ENCODE assay signal across 25 mouse cellular contexts in genomic region chr12:116661018-116661417, GRCm38 (mm10).
DNase-seq lines count a peak whose midpoint lies in the region; ATAC-seq lines count a peak whose summit lies in the region.
"Had no signal": no experiment of that assay in that cellular context is flagged by ENCODE, and none has a peak within 500 bp of the region (broad histone marks: within the 10 kb centered on the region; RNA-seq: fewer than 3 reads in every experiment).

No protein-coding gene starts in this region.

- H3K9ac ChIP-seq in hindbrain, embryonic 13.5 days, result no peak overlapping the region
- H3K9ac ChIP-seq in hindbrain, embryonic 12.5 days, result no peak overlapping the region
- no peak overlapping the region for H3K9ac ChIP-seq in midbrain, embryonic 13.5 days (replicated peaks)
- no peak overlapping the region for H3K9ac ChIP-seq in midbrain, embryonic 11.5 days (ENCODE audit: low read length)
- H3K9ac ChIP-seq: embryonic facial prominence, embryonic 12.5 days; embryonic facial prominence, embryonic 15.5 days; forebrain, postnatal 0 days; heart, embryonic 15.5 days; hindbrain, embryonic 15.5 days had no signal

- 81% methylated on average over 4 of the region's 4 CpGs for WGBS in hindbrain, embryonic 13.5 days
- 81% methylated on average over 4 of the region's 4 CpGs for WGBS in hindbrain, embryonic 12.5 days
- WGBS in midbrain, embryonic 13.5 days, result 89% methylated on average over 4 of the region's 4 CpGs
- 74% methylated on average over 4 of the region's 4 CpGs for WGBS in midbrain, embryonic 11.5 days

- H3K36me3 ChIP-seq in hindbrain, embryonic 13.5 days, result no peaks in the 10 kb centered on the region
- H3K36me3 ChIP-seq in hindbrain, embryonic 12.5 days, result no peaks in the 10 kb centered on the region
- no peaks in the 10 kb centered on the region for H3K36me3 ChIP-seq in midbrain, embryonic 13.5 days
- no peaks in the 10 kb centered on the region for H3K36me3 ChIP-seq in midbrain, embryonic 11.5 days (ENCODE audit: control insufficient read depth, insufficient read depth, low read length)
- H3K36me3 ChIP-seq: embryonic facial prominence, embryonic 12.5 days; embryonic facial prominence, embryonic 15.5 days; heart, embryonic 15.5 days; hindbrain, embryonic 10.5 days; hindbrain, embryonic 15.5 days had no signal

- H3K9me3 ChIP-seq in hindbrain, embryonic 13.5 days, result no peaks in the 10 kb centered on the region
- H3K9me3 ChIP-seq in hindbrain, embryonic 12.5 days (replicated peaks), result no peaks in the 10 kb centered on the region
- no peaks in the 10 kb centered on the region for H3K9me3 ChIP-seq in midbrain, embryonic 13.5 days
- H3K9me3 ChIP-seq in midbrain, embryonic 11.5 days (ENCODE audit: control insufficient read depth, low read length), result no peaks in the 10 kb centered on the region
- H3K9me3 ChIP-seq: embryonic facial prominence, embryonic 12.5 days; embryonic facial prominence, embryonic 15.5 days; heart, embryonic 15.5 days; hindbrain, embryonic 10.5 days; hindbrain, embryonic 15.5 days had no signal

- H3K4me2 ChIP-seq in hindbrain, embryonic 13.5 days, result no peak overlapping the region
- H3K4me2 ChIP-seq in hindbrain, embryonic 12.5 days (replicated peaks), result no peak overlapping the region
- no peak overlapping the region for H3K4me2 ChIP-seq in midbrain, embryonic 13.5 days (replicated peaks)
- no peak overlapping the region for H3K4me2 ChIP-seq in midbrain, embryonic 11.5 days
- H3K4me2 ChIP-seq: embryonic facial prominence, embryonic 12.5 days; embryonic facial prominence, embryonic 15.5 days; heart, embryonic 15.5 days; hindbrain, embryonic 15.5 days had no signal

- DNase-seq in midbrain, embryonic 11.5 days (ENCODE audit: low spot score, missing footprints), result no peak
- DNase-seq in thymus, postnatal 25 days, result peak; percentile 6
- DNase-seq in thymus, postnatal 0 days (ENCODE audit: low spot score), result no peak
- DNase-seq: adrenal gland, adult 2 months; adrenal gland, postnatal 14 days; cerebellum, adult 11 months; cerebellum, adult 2 months; cerebellum, adult 9-11 months; cerebellum, postnatal 25 days; forebrain, postnatal 0 days; gastrocnemius, adult 2 months; gastrocnemius, postnatal 14 days; heart, adult 18-20 months; heart, postnatal 10 days; heart, postnatal 36 days had no signal

- peaks cover 13% of the 10 kb centered on the region for H3K4me1 ChIP-seq in hindbrain, embryonic 13.5 days (replicated peaks)
- peaks cover 10% of the 10 kb centered on the region for H3K4me1 ChIP-seq in hindbrain, embryonic 12.5 days
- H3K4me1 ChIP-seq in midbrain, embryonic 13.5 days (replicated peaks), result peaks cover 13% of the 10 kb centered on the region
- peaks cover 10% of the 10 kb centered on the region for H3K4me1 ChIP-seq in midbrain, embryonic 11.5 days (ENCODE audit: control insufficient read depth, insufficient read depth, low read length)
- H3K4me1 ChIP-seq: embryonic facial prominence, embryonic 12.5 days; embryonic facial prominence, embryonic 15.5 days; heart, embryonic 15.5 days had no signal

- H3K27me3 ChIP-seq in hindbrain, embryonic 13.5 days, result no peaks in the 10 kb centered on the region
- H3K27me3 ChIP-seq in hindbrain, embryonic 12.5 days, result no peaks in the 10 kb centered on the region
- H3K27me3 ChIP-seq in midbrain, embryonic 13.5 days, result no peaks in the 10 kb centered on the region
- H3K27me3 ChIP-seq in midbrain, embryonic 11.5 days (ENCODE audit: control insufficient read depth, insufficient read depth, low read length), result no peaks in the 10 kb centered on the region
- H3K27me3 ChIP-seq: embryonic facial prominence, embryonic 12.5 days; embryonic facial prominence, embryonic 15.5 days; heart, embryonic 15.5 days; hindbrain, embryonic 15.5 days had no signal

- H3K27ac ChIP-seq in hindbrain, embryonic 13.5 days, result no peak overlapping the region
- no peak overlapping the region for H3K27ac ChIP-seq in hindbrain, embryonic 12.5 days
- no peak overlapping the region for H3K27ac ChIP-seq in midbrain, embryonic 13.5 days
- H3K27ac ChIP-seq in midbrain, embryonic 11.5 days (ENCODE audit: low read depth, low read length), result no peak overlapping the region
- H3K27ac ChIP-seq: embryonic facial prominence, embryonic 12.5 days; embryonic facial prominence, embryonic 15.5 days; gastrocnemius, adult 2 months; heart, embryonic 15.5 days; hindbrain, embryonic 10.5 days; hindbrain, embryonic 15.5 days had no signal

- peak; percentile 28; the same call in 1 of the 2 replicates for ATAC-seq in hindbrain, embryonic 13.5 days (ENCODE audit: low FRiP score)
- ATAC-seq in hindbrain, embryonic 12.5 days (ENCODE audit: low FRiP score), result no peak
- peak; percentile 53; the same call in 1 of the 2 replicates for ATAC-seq in midbrain, embryonic 13.5 days
- ATAC-seq in midbrain, embryonic 11.5 days (ENCODE audit: low FRiP score), result no peak
- ATAC-seq: CD4-positive, CD25-positive, alpha-beta regulatory T cell, adult 4 months; forebrain, embryonic 14.5 days; forebrain, postnatal 0 days had no signal

- no peak overlapping the region for H3K4me3 ChIP-seq in hindbrain, embryonic 13.5 days
- H3K4me3 ChIP-seq in hindbrain, embryonic 12.5 days, result no peak overlapping the region
- no peak overlapping the region for H3K4me3 ChIP-seq in midbrain, embryonic 13.5 days (replicated peaks)
- no peak overlapping the region for H3K4me3 ChIP-seq in midbrain, embryonic 11.5 days (ENCODE audit: low read depth, low read length)
- H3K4me3 ChIP-seq: embryonic facial prominence, embryonic 12.5 days; embryonic facial prominence, embryonic 15.5 days; gastrocnemius, adult 2 months; heart, embryonic 15.5 days; hindbrain, embryonic 10.5 days; hindbrain, embryonic 15.5 days had no signal

Comparison
In these comparisons a context has a peak if more than half of its experiments do, and no peak if none do; other contexts are left out.
1. ATAC-seq: peak in hindbrain, embryonic 13.5 days (single experiment) and midbrain, embryonic 13.5 days (single experiment); none in hindbrain, embryonic 12.5 days (single experiment) and midbrain, embryonic 11.5 days (single experiment).